Mouse (Mus musculus) left cerebral cortex, adult 18-20 months (tissue): ENCODE measurements around the gene Tfg. TPM values are rescaled to one million over a fixed set of nuclear protein-coding genes. Genes with fewer than 3 reads are reported as not detected.
A peak's percentile ranks its signal among the peaks of the same experiment; 100 is the strongest.

Experiments
- DNase-seq, 2 experiments: peaks; one replicate each; pipeline ENCODE4 v3.0.0; 2021 to 2022; ENCODE audit warnings: low spot score in 2 of 2, mixed read lengths in 1 of 2
- long read RNA-seq, 2 experiments: library from polyadenylated mRNA; stranded (forward); transcript quantifications; one replicate each; pipeline ENCODE4 v2.0.0; 2021
- total RNA-seq, 2 experiments: library from RNA; stranded (reverse); gene quantifications; 2 replicates each; pipeline ENCODE4 v1.2.3; 2021

The Tfg gene
- 10 to 100 TPM; 56.6 to 58.0 TPM for total RNA-seq
- long read RNA-seq, experiment 1, transcript Tfg-201 (8 exons, 1,945 nt), result major isoform, 65 of 111 reads
- long read RNA-seq, experiment 1, partial matches to known transcripts, result 3 of 111 reads
- long read RNA-seq, experiment 1, other reads (novel, unspliced or antisense), result 43 of 111 reads
- long read RNA-seq, experiment 2, transcript Tfg-201 (8 exons, 1,945 nt), result major isoform, 48 of 78 reads
- long read RNA-seq, experiment 2, partial matches to known transcripts, result 3 of 78 reads
- long read RNA-seq, experiment 2, other reads (novel, unspliced or antisense), result 27 of 78 reads

- DNase-seq, result peak; percentile 98 to 99
These were observed at the start of gene Tfg for GRCm38 (mm10) chr16:56717224-56718200. Gene Tfg (minus strand): TSS chr16:56717450.

- DNase-seq, result no peak
These were observed 11.8 kb upstream of the Tfg start for GRCm38 (mm10) chr16:56729060-56729459.

GRCm38 (mm10) chr16:56724927-56725326, 7.7 kb upstream of the Tfg start:
- DNase-seq, result no peak

- DNase-seq, result no peak
These were observed 5.1 kb upstream of the Tfg start for GRCm38 (mm10) chr16:56722357-56722756.

GRCm38 (mm10) chr16:56719031-56719430, 1.8 kb upstream of the Tfg start:
- no peak for DNase-seq

- DNase-seq, result peak; percentile 5 to 7
These were observed 582 bp downstream of the Tfg start for GRCm38 (mm10) chr16:56716557-56717179.

- DNase-seq, result no peak
These were observed 1.6 kb downstream of the Tfg start for GRCm38 (mm10) chr16:56715608-56716007.

- DNase-seq, result no peak
These were observed 7.2 kb downstream of the Tfg start for GRCm38 (mm10) chr16:56710071-56710470.

- no peak for DNase-seq
These were observed 11.5 kb downstream of the Tfg start for GRCm38 (mm10) chr16:56705731-56706130.

GRCm38 (mm10) chr16:56700898-56701297, 16.4 kb downstream of the Tfg start:
- no peak for DNase-seq

- no peak for DNase-seq
These were observed 20.8 kb downstream of the Tfg start for GRCm38 (mm10) chr16:56696448-56696847.

- no peak for DNase-seq
These were observed 26.5 kb downstream of the Tfg start for GRCm38 (mm10) chr16:56690715-56691114.

- no peak for DNase-seq
These were observed 30.5 kb downstream of the Tfg start for GRCm38 (mm10) chr16:56686747-56687146.

GRCm38 (mm10) chr16:56681010-56681645, 36.1 kb downstream of the Tfg start:
- DNase-seq, result no peak

GRCm38 (mm10) chr16:56677146-56677545, 40.1 kb downstream of the Tfg start:
- peak; percentile 2 to 32 for DNase-seq

GRCm38 (mm10) chr16:56673420-56673819, 43.8 kb downstream of the Tfg start:
- DNase-seq, result no peak

GRCm38 (mm10) chr16:56670941-56671340, 46.3 kb downstream of the Tfg start:
- no peak for DNase-seq

GRCm38 (mm10) chr16:56669520-56669919, 47.7 kb downstream of the Tfg start:
- no peak for DNase-seq

GRCm38 (mm10) chr16:56658866-56659265, 58.4 kb downstream of the Tfg start:
- DNase-seq, result no peak

- no peak for DNase-seq
These were observed 61.9 kb downstream of the Tfg start for GRCm38 (mm10) chr16:56655193-56655910.
